Mouse (Mus musculus): ENCODE results near the gene Phldb1. TPM values are rescaled to one million over a fixed set of nuclear protein-coding genes. Genes with fewer than 3 reads are reported as not detected.

Phldb1 gene
- total RNA-seq, 2 experiments from 2014 or later, result 104 to 123 TPM

- no peak for DNase-seq (ENCODE audit: low spot score in 2 of 2)
Measured at GRCm38 (mm10) chr9:44710213-44710612, 24.8 kb downstream of the Phldb1 start.

GRCm38 (mm10) chr9:44709600-44709999, 25.4 kb downstream of the Phldb1 start:
- DNase-seq (ENCODE audit: low spot score in 2 of 2), result no peak

GRCm38 (mm10) chr9:44708925-44709324, 26.1 kb downstream of the Phldb1 start:
- DNase-seq (ENCODE audit: low spot score in 2 of 2), result no peak

GRCm38 (mm10) chr9:44708429-44708765, 26.6 kb downstream of the Phldb1 start:
- peak; percentile 73 to 81 for DNase-seq (ENCODE audit: low spot score in 2 of 2)

GRCm38 (mm10) chr9:44707749-44708428, 27.1 kb downstream of the Phldb1 start:
- no peak for DNase-seq (ENCODE audit: low spot score in 2 of 2)

GRCm38 (mm10) chr9:44699730-44700129, 35.3 kb downstream of the Phldb1 start:
- no peak for DNase-seq (ENCODE audit: low spot score in 2 of 2)

- DNase-seq (ENCODE audit: low spot score in 2 of 2), result no peak
Measured at GRCm38 (mm10) chr9:44699196-44699595, 35.8 kb downstream of the Phldb1 start.

- no peak for DNase-seq (ENCODE audit: low spot score in 2 of 2)
Measured at GRCm38 (mm10) chr9:44697866-44698265, 37.1 kb downstream of the Phldb1 start.

- DNase-seq (ENCODE audit: low spot score in 2 of 2), result no peak
Measured at GRCm38 (mm10) chr9:44693071-44693470, 41.9 kb downstream of the Phldb1 start.

- no peak for DNase-seq (ENCODE audit: low spot score in 2 of 2)
Measured at GRCm38 (mm10) chr9:44691671-44692520, 43.1 kb downstream of the Phldb1 start.

- no peak for DNase-seq (ENCODE audit: low spot score in 2 of 2)
Measured at GRCm38 (mm10) chr9:44690641-44691040, 44.4 kb downstream of the Phldb1 start.

GRCm38 (mm10) chr9:44688013-44688412, 47.0 kb downstream of the Phldb1 start:
- DNase-seq (ENCODE audit: low spot score in 2 of 2), result no peak

- DNase-seq (ENCODE audit: low spot score in 2 of 2), result no peak
Measured at GRCm38 (mm10) chr9:44686638-44687037, 48.4 kb downstream of the Phldb1 start.

- peak; percentile 68 to 78 for DNase-seq (ENCODE audit: low spot score in 2 of 2)
Measured at GRCm38 (mm10) chr9:44685346-44686330, 49.4 kb downstream of the Phldb1 start.

GRCm38 (mm10) chr9:44683046-44683445, 52.0 kb downstream of the Phldb1 start:
- no peak for DNase-seq (ENCODE audit: low spot score in 2 of 2)

GRCm38 (mm10) chr9:44679565-44679964, 55.4 kb downstream of the Phldb1 start:
- no peak for DNase-seq (ENCODE audit: low spot score in 2 of 2)

- DNase-seq (ENCODE audit: low spot score in 2 of 2), result no peak
Measured at GRCm38 (mm10) chr9:44678288-44678871, 56.6 kb downstream of the Phldb1 start.

GRCm38 (mm10) chr9:44673005-44673404, 62.0 kb downstream of the Phldb1 start, which contains the start of gene Treh:
Treh (plus strand) TSS chr9:44673233.
- DNase-seq (ENCODE audit: low spot score in 2 of 2), result no peak

- DNase-seq (ENCODE audit: low spot score in 2 of 2), result no peak
Measured at GRCm38 (mm10) chr9:44672291-44672865, 62.6 kb downstream of the Phldb1 start.

GRCm38 (mm10) chr9:44671416-44671815, 63.6 kb downstream of the Phldb1 start:
- DNase-seq (ENCODE audit: low spot score in 2 of 2), result no peak

All from gastrocnemius, postnatal 4 days (tissue).